Mouse (Mus musculus) MEL (cell line): ENCODE results near the gene Ccdc182. TPM values are rescaled to one million over a fixed set of nuclear protein-coding genes. Genes with fewer than 3 reads are reported as not detected.

ENCODE experiments used
- DNase-seq: peaks from one replicate; pipeline ENCODE4 v3.0.0; 2011; ENCODE audit warnings: low read depth, low spot score
- H3K27ac ChIP-seq: 2 replicates; pipeline ENCODE4 v1.5.1; 2012; ENCODE audit warnings: low read depth, mild to moderate bottlenecking, control low read depth, low read length, moderate library complexity; ENCODE audit not compliant: control insufficient read depth
- H3K27me3 ChIP-seq, 2 experiments: fragments of 150-350 bp in 1 of 2; sonication (generic) in 1 of 2; 2 replicates each; pipeline ENCODE4 v1.6.1; 2012; ENCODE audit warnings: low read length in 2 of 2, mild to moderate bottlenecking in 2 of 2, improper control_type of control experiment in 1 of 2, moderate library complexity in 1 of 2; ENCODE audit not compliant: insufficient read depth in 2 of 2, control insufficient read depth in 1 of 2
- H3K36me3 ChIP-seq, 2 experiments: 2 replicates each; pipeline ENCODE4 v1.6.1; 2012 to 2014; ENCODE audit warnings: low read length in 2 of 2, improper control_type of control experiment in 1 of 2, inconsistent platforms in 1 of 2, mild to moderate bottlenecking in 1 of 2; ENCODE audit not compliant: insufficient read depth in 2 of 2, control insufficient read depth in 1 of 2
- H3K4me1 ChIP-seq, 2 experiments: fragments of 150-350 bp in 1 of 2; sonication (generic) in 1 of 2; 2 replicates each; pipeline ENCODE4 v1.6.1; 2012; ENCODE audit warnings: low read length in 2 of 2, improper control_type of control experiment in 1 of 2, mild to moderate bottlenecking in 1 of 2; ENCODE audit not compliant: insufficient read depth in 2 of 2, control insufficient read depth in 1 of 2
- H3K4me3 ChIP-seq, 2 experiments: fragments of 150-350 bp in 1 of 2; sonication (generic) in 1 of 2; 2 replicates each; pipeline ENCODE4 v1.5.1; 2012; ENCODE audit warnings: low read depth in 2 of 2, low read length in 2 of 2, mild to moderate bottlenecking in 2 of 2, moderate library complexity in 2 of 2, control low read depth in 1 of 2, improper control_type of control experiment in 1 of 2; ENCODE audit not compliant: control insufficient read depth in 1 of 2, insufficient read depth in 1 of 2
- H3K79me2 ChIP-seq: 2 replicates; pipeline ENCODE4 v1.6.1; 2012; ENCODE audit warnings: mild to moderate bottlenecking, low read length, moderate library complexity; ENCODE audit not compliant: control insufficient read depth, poor library complexity, insufficient read depth
- H3K9ac ChIP-seq: 2 replicates; pipeline ENCODE4 v1.6.1; 2012; ENCODE audit warnings: low read depth, mild to moderate bottlenecking, control low read depth, low read length, moderate library complexity; ENCODE audit not compliant: control insufficient read depth, poor library complexity, severe bottlenecking
- H3K9me3 ChIP-seq: fragments of 150-350 bp; sonication (generic); replicated peaks from 2 replicates; pipeline ENCODE4 v1.6.1; 2012; ENCODE audit warnings: mild to moderate bottlenecking, low read length, improper control_type of control experiment, moderate library complexity; ENCODE audit not compliant: insufficient read depth
- BHLHE40 ChIP-seq: IDR thresholded peaks from 2 replicates; pipeline ENCODE4 v1.6.1; 2012; ENCODE audit warnings: low read depth, mild to moderate bottlenecking, inconsistent platforms, low read length, improper control_type of control experiment, borderline replicate concordance
- CHD2 ChIP-seq: IDR thresholded peaks from 2 replicates; pipeline ENCODE4 v1.6.1; 2011; ENCODE audit warnings: low read length, improper control_type of control experiment
- E2F4 ChIP-seq: IDR thresholded peaks from 2 replicates; pipeline ENCODE4 v1.6.1; 2011; ENCODE audit warnings: low read depth, low read length, improper control_type of control experiment, borderline replicate concordance
- GABPA ChIP-seq: IDR thresholded peaks from 2 replicates; pipeline ENCODE4 v1.6.1; 2012; ENCODE audit warnings: low read depth, mild to moderate bottlenecking, inconsistent platforms, low read length, improper control_type of control experiment, moderate library complexity
- KAT2A ChIP-seq: conservative IDR thresholded peaks from 2 replicates; pipeline ENCODE4 v1.6.1; 2012; ENCODE audit warnings: low read depth, low read length, improper control_type of control experiment, inconsistent platforms
- MAX ChIP-seq: IDR thresholded peaks from 2 replicates; pipeline ENCODE4 v1.6.1; 2011; ENCODE audit warnings: low read length, improper control_type of control experiment
- MAZ ChIP-seq: IDR thresholded peaks from 2 replicates; pipeline ENCODE4 v1.6.1; 2012; ENCODE audit warnings: low read depth, mild to moderate bottlenecking, inconsistent platforms, low read length, improper control_type of control experiment
- MEF2A ChIP-seq: IDR thresholded peaks from 2 replicates; pipeline ENCODE4 v1.6.1; 2014; ENCODE audit warnings: low read depth, mild to moderate bottlenecking, inconsistent platforms, low read length, improper control_type of control experiment; ENCODE audit not compliant: poor library complexity, insufficient replicate concordance, severe bottlenecking; ENCODE audit errors: extremely low read depth
- MYC ChIP-seq: IDR thresholded peaks from 2 replicates; pipeline ENCODE4 v1.6.1; 2011; ENCODE audit warnings: low read depth, mild to moderate bottlenecking, low read length, improper control_type of control experiment, moderate library complexity
- NELFE ChIP-seq: IDR thresholded peaks from 2 replicates; pipeline ENCODE4 v1.6.1; 2011; ENCODE audit warnings: low read depth, low read length, improper control_type of control experiment
- POLR2AphosphoS2 ChIP-seq: IDR thresholded peaks from 2 replicates; pipeline ENCODE4 v1.6.1; 2011; ENCODE audit warnings: low read length, improper control_type of control experiment
- POLR2AphosphoS5 ChIP-seq: IDR thresholded peaks from 2 replicates; pipeline ENCODE4 v1.6.1; 2012; ENCODE audit warnings: low read depth, borderline replicate concordance, mild to moderate bottlenecking, inconsistent platforms, low read length, moderate library complexity, mixed read lengths
- SIN3A ChIP-seq: IDR thresholded peaks from 2 replicates; pipeline ENCODE4 v1.6.1; 2012; ENCODE audit warnings: low read length, improper control_type of control experiment, inconsistent platforms
- SMC3 ChIP-seq: IDR thresholded peaks from 2 replicates; pipeline ENCODE4 v1.6.1; 2011; ENCODE audit warnings: low read depth, low read length, improper control_type of control experiment
- TAL1 ChIP-seq: IDR thresholded peaks from 2 replicates; pipeline ENCODE4 v1.6.1; 2012; ENCODE audit warnings: mild to moderate bottlenecking, inconsistent platforms, low read length, moderate library complexity, mixed read lengths
- UBTF ChIP-seq: IDR thresholded peaks from 2 replicates; pipeline ENCODE4 v1.6.1; 2012; ENCODE audit warnings: low read depth, mild to moderate bottlenecking, inconsistent platforms, low read length, improper control_type of control experiment, moderate library complexity, borderline replicate concordance; ENCODE audit not compliant: insufficient read depth
- ZKSCAN1 ChIP-seq: IDR thresholded peaks from 2 replicates; pipeline ENCODE4 v1.6.1; 2012; ENCODE audit warnings: low read depth, mild to moderate bottlenecking, inconsistent platforms, low read length, improper control_type of control experiment, moderate library complexity
- ZNF384 ChIP-seq: IDR thresholded peaks from 2 replicates; pipeline ENCODE4 v1.6.1; 2012; ENCODE audit warnings: low read depth, mild to moderate bottlenecking, inconsistent platforms, low read length, improper control_type of control experiment
- polyA plus RNA-seq, 2 experiments: library from polyadenylated mRNA; stranded (reverse) in 1 of 2; unstranded in 1 of 2; fragments of >175 nt in 1 of 2; fragments of >200 nt in 1 of 2; gene quantifications; 2 replicates each; pipeline versions ENCODE4 v1.2.1 to v1.2.4; 2012; ENCODE audit warnings: low replicate concordance in 2 of 2, low read depth in 1 of 2; ENCODE audit not compliant: insufficient read length in 2 of 2, insufficient read depth in 1 of 2, missing spikeins in 1 of 2
- total RNA-seq: library from RNA; depleted of rRNA; stranded (reverse); fragments of 300-350 nt; gene quantifications from 2 replicates; pipeline ENCODE4 v1.2.3, GENCODE M21; 2012; rRNA removed

Gene Ccdc182
- total and polyA plus RNA-seq, 3 experiments = not detected

- TF ChIP-seq NELFE = no peak
- no peak overlapping the region for H3K9ac ChIP-seq
- no peaks in the 10 kb centered on the region for H3K36me3 ChIP-seq
- no peaks in the 10 kb centered on the region for H3K4me1 ChIP-seq
- DNase-seq = no peak
- H3K27me3 ChIP-seq = peaks cover 0 to 1% of the 10 kb centered on the region in 2 experiments; a peak in 1 of 4 replicates
- no peak overlapping the region for H3K4me3 ChIP-seq
- H3K79me2 ChIP-seq = no peaks in the 10 kb centered on the region
- H3K9me3 ChIP-seq = no peaks in the 10 kb centered on the region
- H3K27ac ChIP-seq = no peak overlapping the region
These were observed 41.0 kb downstream of the Ccdc182 start for GRCm38 (mm10) chr11:88334893-88335292.

GRCm38 (mm10) chr11:88337926-88338325 is 44.1 kb downstream of the Ccdc182 start:
- no peak for TF ChIP-seq MYC
- TF ChIP-seq MAZ = no peak
- TF ChIP-seq MEF2A = no peak
- TF ChIP-seq BHLHE40 = no peak
- TF ChIP-seq TAL1 = no peak
- no peak for TF ChIP-seq ZKSCAN1
- TF ChIP-seq GABPA = no peak
- no peak for TF ChIP-seq KAT2A
- TF ChIP-seq POLR2AphosphoS5 = no peak
- TF ChIP-seq CHD2 = no peak
- no peak for TF ChIP-seq UBTF
- TF ChIP-seq SIN3A = no peak
- TF ChIP-seq SMC3 = no peak
- TF ChIP-seq ZNF384 = no peak
- TF ChIP-seq NELFE = no peak
- no peak for TF ChIP-seq POLR2AphosphoS2
- TF ChIP-seq MAX = no peak
- no peak for TF ChIP-seq E2F4
- no peak overlapping the region for H3K4me3 ChIP-seq
- H3K4me1 ChIP-seq = no peaks in the 10 kb centered on the region
- H3K36me3 ChIP-seq = peaks cover 0 to 2% of the 10 kb centered on the region in 2 experiments; a peak in 1 of 4 replicates
- H3K79me2 ChIP-seq = no peaks in the 10 kb centered on the region
- H3K27me3 ChIP-seq = no peaks in the 10 kb centered on the region
- H3K9ac ChIP-seq = no peak overlapping the region
- no peaks in the 10 kb centered on the region for H3K9me3 ChIP-seq
- no peak overlapping the region for H3K27ac ChIP-seq
- no peak for DNase-seq

Other genes starting within 250 kb of the Ccdc182 start
- gene Srsf1, start 246.7 kb upstream of the Ccdc182 start, total RNA-seq = 586 and 596 TPM in 2 replicates
- 100 to 1,000 TPM; 421 to 431 TPM for gene Srsf1, start 246.7 kb upstream of the Ccdc182 start, polyA plus RNA-seq
- gene Vezf1, start 225.8 kb upstream of the Ccdc182 start, total RNA-seq = 8.0 and 9.5 TPM in 2 replicates
- 10 to 100 TPM in 1 of 2 experiments, not detected in 1; 20.8 TPM for gene Vezf1, start 225.8 kb upstream of the Ccdc182 start, polyA plus RNA-seq
- gene Cuedc1, start 196.0 kb upstream of the Ccdc182 start, total RNA-seq = 1.0 and 1.1 TPM in 2 replicates
- 1 to 10 TPM in 1 of 2 experiments, not detected in 1; 4.8 TPM for gene Cuedc1, start 196.0 kb upstream of the Ccdc182 start, polyA plus RNA-seq
- gene Mrps23, start 89.7 kb upstream of the Ccdc182 start, total RNA-seq = 362 and 381 TPM in 2 replicates
- gene Mrps23, start 89.7 kb upstream of the Ccdc182 start, polyA plus RNA-seq = 100 to 1,000 TPM in 1 of 2 experiments, not detected in 1; 190 TPM